Mouse (Mus musculus) left cerebral cortex, postnatal 10 days (tissue): Measurements from ENCODE around the gene Cdh23. TPM values are rescaled to one million over a fixed set of nuclear protein-coding genes. Genes with fewer than 3 reads are reported as not detected.

ENCODE experiments used
- DNase-seq, 2 experiments: peaks; one replicate each; pipeline ENCODE4 v3.0.0; 2021 to 2022; ENCODE audit warnings: low spot score in 2 of 2, mixed read lengths in 1 of 2; ENCODE audit errors: extremely low spot score in 1 of 2
- intact Hi-C: fragments of 180-260 bp; cut with DNase I; formaldehyde crosslinking; loops from one replicate; pipeline ENCODE4 v1.15.1; 2025
- total RNA-seq, 2 experiments: library from RNA; stranded (reverse); gene quantifications; 2 replicates each; pipeline ENCODE4 v1.2.3; 2021

Gene Cdh23
- total RNA-seq, 2 experiments from 2014 or later = 2.1 TPM

DNA sequence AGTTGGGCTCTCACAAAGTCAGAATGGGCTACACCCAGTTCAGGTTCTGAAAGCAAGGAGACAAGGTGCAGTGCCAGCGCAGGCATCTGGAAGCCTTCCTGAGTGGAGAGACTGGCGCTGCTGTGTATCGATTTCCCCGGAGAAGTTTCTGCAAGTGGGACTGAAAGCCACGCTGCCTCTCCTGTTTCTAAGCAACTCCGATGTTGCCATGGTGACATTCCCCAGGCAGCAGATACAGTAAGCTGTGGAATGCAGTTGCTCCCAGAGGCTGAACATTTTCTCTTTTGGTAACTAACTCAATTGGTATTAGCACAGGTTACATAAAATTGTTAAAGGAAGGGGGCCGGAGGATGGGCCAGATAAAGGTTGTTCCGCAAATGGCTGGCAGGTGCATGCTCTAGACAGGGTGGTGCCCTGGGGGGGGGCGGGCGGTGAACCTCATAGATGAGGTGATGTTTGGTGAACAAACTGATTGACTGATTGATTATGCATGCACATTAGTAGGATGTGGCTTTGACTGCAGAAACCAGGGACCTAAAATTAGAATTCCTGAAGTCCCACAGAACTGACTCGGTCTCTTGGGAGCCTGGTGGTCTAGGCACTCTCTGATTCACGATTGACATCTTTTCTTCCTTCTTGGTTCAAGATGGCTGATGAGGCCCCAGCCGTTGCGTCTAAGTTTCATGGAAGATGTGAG is 410.5 kb downstream of the Cdh23 start:
- intact Hi-C loops = no loop called here
- peak; percentile 81 to 90 for DNase-seq

DNA sequence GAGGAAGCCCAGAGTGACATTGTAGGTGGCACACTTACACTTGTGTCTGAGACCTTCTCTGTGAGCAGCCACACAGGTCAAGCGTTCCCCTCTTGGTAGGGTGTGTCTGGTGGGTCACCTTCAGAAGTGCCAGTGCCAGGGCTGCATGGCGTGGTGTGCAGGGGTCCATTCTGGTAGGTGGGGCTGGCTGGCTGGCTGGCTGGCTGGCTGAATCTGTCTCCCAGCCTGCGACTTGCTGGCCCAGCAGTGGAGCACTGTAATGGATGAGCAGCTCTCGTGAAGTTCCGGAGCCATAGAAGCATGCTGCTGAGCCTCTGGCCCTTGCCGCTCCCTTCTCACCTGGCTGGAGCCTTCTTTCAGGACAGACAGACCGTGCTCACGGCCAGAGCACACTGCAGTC is 411.1 kb downstream of the Cdh23 start:
- intact Hi-C loops = no loop called here
- no peak for DNase-seq

DNA sequence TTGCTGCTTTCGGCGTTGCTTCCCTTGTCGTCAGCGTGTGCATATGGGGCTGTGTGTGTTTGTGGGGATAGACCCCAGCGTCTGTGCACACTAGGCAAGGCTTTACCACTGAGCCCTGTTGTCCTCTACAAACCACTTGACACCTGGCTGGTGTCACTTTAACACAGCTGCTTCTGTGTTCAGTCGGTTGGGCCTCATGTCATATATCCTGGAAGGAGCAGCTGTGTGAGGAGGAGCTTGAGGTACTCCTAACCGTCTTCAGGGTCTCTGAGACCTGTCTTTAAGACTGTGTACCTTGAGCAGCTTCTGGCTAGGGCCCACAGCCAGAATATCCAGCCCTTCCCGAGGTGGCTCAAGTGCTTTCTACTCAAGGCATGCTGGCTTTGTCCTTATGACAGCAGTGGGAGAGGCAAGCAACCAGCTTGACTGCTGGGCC is 411.6 kb downstream of the Cdh23 start:
- no peak for DNase-seq
- intact Hi-C loops = no loop called here

- no peak for DNase-seq
- intact Hi-C loops = no loop called here
These were observed 412.0 kb downstream of the Cdh23 start for GRCm38 (mm10) chr10:60284248-60284647.

- intact Hi-C loops = no loop called here
- no peak for DNase-seq
These were observed 413.9 kb downstream of the Cdh23 start for GRCm38 (mm10) chr10:60282116-60283014.

- intact Hi-C loops = no loop called here
- DNase-seq = no peak
These were observed 414.7 kb downstream of the Cdh23 start for GRCm38 (mm10) chr10:60281571-60282050.

DNA sequence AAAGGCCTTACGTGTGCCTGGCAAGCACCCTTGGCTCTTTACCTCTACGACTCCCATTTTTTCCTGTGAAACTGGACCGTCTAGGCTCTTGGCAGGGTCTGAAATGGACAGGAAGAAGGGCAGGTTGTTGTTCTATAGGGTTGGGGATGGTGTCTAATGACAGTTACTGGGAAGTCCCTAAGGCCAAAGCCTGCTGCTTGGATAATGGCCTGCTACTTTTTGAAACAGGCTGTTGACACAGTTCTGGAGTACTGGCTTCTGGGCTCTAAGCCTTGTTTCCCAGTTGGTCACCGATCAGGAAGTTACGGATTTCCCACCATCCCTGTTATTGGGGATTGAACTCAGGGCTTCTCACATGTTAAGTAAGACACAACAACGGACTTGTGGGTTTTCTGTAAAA is 415.9 kb downstream of the Cdh23 start:
- intact Hi-C loops = no loop called here
- DNase-seq = no peak

DNA sequence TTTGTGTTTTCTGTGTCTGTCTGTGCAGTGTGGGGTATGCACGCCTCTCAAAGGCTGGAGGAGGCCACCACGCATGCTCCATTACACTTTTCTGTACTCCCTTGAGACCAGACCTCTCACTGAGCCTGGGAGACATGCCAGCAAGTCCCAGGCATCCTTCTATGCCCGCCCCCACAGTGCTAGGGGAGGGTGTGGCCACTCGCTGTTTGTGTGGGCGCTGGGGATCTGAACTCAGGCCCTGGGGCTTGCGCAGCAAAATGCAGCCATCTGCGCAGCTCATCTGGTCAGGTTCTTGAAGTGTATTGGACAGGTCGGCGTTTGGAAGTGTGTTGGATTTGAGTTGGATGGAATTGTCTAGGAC is 416.4 kb downstream of the Cdh23 start:
- peak; percentile 53 to 83 for DNase-seq
- intact Hi-C loops = no loop called here

DNA sequence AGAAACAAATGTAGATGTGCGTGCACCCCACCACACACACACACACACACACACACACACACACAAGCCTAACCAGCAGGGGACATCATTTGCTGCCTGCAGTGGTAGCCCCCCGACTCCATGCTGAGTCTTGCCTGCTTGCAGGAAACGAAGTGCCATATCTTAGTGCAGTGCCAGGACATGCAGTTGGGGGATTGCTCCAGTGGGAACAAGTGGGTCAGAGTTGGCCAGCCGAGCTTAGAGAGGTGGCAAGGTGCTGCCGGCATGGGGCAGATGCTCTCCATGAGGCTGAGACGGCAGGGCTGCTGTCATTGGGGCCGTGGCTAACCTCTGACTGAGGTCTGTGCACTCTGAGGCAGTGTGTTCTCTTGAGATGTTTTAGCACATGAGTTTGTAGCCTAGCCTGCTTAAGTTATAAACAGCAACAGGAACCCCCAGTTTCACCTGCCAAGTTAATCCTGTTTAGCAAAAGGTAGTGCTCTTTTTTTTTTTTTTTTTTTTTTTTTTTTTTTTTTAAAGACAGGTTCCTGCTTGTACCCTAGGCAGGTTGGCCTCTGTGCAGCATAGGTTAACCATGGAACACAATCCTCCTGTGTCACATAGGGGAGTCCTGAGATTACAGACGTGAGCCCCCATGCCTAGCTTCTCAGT is 416.9 kb downstream of the Cdh23 start:
- no peak for DNase-seq
- intact Hi-C loops = no loop called here

DNA sequence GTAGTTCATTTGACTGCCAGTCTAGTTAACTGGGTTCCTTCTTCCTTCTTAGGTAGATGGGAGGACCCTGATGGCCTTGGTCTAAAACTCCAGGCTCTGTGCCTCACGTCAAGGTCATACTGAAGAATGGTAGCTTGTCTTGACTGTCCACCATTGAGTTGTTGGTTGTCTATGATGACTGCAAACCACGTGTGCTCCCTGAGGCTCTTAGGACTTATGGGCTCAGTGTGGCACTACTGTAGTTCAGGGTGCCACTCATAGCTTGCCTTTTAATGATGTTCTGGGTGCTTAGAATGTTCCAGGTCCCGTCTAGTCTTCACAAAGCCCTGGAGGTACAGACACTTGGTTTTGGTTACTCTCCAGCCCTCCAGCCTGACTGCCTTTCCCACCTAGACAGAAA is 417.5 kb downstream of the Cdh23 start:
- intact Hi-C loops = no loop called here
- no peak for DNase-seq

GRCm38 (mm10) chr10:60278006-60278399 is 418.3 kb downstream of the Cdh23 start:
- no peak for DNase-seq
- intact Hi-C loops = no loop called here

DNA sequence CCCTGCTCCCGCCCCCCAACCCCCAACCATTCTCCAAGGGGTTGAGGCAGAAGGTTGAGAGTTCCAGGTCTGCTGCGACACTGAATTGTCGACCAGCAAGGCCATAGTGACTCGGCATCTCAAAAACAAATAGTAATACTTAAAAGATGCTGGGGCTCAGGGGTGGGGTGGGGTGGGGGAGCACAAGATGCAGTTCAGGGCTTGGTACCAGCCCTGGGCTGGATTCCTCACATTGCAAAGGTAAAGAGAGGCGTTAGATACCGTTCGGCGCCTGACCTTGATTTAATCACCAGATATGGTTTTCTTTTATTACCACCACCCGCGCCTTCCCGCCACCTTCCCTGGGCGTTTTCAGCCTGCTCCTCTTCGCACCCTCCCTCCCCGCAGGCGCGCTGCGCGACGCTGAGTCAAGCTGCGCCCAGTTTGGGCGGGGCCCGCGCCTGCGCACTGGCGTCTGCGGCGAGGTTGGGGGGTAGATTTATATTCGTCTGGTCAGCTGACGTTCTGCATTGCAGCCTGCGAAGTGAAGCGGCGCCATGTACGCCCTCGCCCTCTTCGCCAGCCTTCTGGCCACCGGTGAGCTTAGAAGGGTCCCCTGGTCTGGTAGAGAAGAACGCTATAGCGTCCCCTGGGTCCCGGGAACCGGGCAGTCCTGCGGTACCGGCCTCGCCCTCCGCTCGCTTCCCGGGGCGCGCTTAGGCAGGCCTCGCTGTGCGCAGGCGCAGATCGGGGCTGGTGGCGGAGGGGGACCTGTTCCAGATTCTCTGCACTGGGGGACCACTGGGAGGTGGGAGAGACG is 418.9 kb downstream of the Cdh23 start, which contains the start of gene Psap:
TSS of gene Psap (plus strand) at position 421 of the 799 bp plus-strand sequence.
- DNase-seq = peak; percentile 89 to 96
- intact Hi-C loops = no loop called here

GRCm38 (mm10) chr10:60273382-60273781 is 422.9 kb downstream of the Cdh23 start:
- intact Hi-C loops = no loop called here

DNA sequence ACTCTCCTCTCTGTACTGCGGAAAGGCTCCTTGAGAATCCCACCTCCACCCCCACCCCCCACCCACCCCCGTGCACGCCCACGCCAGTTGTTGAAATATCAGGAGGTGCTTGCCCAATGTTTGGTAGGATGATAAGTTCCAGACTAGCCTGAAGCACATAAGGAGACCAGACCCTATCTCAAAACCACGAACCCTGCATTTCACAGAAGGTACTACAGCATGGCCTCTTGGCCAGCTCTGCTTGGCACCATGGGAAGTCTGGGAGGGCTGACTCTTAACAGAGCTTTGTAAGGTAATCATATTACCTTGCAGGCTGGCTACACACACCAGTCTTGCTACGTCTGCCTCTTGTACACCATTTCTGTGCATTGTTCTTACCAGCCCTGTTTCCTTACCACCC is 424.0 kb downstream of the Cdh23 start:
- intact Hi-C loops = no loop called here
- DNase-seq = no peak

More at GRCm38 (mm10) chr10:60273382-60273781, 422.9 kb downstream of the Cdh23 start:
- DNase-seq = no peak

DNA sequence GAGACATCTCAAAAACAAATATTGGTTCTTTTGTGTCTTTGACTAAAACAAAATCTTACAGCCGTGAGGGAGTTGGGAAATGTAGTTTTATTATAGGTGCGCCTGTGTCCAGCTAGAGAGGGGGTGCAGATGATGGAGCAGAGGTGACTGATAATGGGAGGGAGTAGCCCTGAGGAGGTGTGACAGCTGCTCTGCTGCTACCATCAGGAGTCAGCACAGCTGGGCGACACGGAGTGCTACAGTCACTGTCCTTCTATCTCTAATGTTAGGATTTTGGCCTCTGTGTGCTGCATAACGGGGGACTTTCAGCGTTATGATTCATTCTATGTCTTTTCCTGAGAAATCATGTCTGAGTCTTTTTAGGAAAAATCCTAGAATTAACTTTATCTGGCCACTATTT is 425.3 kb downstream of the Cdh23 start:
- no peak for DNase-seq
- intact Hi-C loops = no loop called here

DNA sequence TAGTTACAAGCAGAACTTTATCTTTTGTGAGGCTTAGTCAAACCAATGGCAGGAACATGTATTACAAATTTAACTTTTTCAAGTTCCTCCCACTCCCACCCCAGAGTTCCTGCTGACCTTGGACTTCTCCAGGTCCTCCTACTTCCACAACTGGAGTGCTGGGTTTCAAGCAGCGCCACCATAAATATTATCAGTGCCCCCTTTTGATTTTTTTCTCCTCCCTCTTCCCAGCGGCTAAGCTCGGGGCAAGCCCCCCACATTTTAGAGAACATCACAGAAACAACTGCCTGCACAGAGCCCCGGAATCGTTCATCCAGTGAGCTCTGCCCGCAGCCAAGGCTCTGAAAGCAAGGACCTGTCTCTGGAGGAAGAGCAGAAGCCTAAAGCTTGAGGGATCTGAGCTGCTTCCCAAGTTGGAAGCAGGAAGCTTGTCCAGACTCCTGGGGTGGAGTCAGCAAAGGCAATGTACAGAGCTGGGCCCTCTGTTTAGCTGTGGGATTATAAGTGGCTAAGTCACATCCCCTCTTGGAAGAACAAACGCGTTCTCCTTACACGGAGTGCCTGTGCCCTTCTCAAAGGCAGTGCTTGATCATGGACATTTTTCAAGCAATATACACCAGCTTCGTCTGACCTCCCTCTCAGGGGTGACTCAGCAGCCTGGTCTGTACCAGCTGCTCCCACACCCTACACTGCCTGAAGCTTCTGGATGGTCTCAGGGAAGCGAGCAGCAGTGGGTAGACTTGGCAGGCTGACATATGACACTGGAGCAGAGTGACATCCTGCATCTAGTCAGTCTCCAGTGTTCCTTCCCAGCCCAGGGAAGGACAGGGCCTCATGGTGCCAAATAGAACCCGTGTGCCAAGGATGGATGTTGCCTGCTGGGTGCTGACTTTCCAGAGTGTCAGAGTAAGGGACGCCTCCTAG is 426.9 kb downstream of the Cdh23 start:
- intact Hi-C loops = no loop called here
- DNase-seq = no peak

DNA sequence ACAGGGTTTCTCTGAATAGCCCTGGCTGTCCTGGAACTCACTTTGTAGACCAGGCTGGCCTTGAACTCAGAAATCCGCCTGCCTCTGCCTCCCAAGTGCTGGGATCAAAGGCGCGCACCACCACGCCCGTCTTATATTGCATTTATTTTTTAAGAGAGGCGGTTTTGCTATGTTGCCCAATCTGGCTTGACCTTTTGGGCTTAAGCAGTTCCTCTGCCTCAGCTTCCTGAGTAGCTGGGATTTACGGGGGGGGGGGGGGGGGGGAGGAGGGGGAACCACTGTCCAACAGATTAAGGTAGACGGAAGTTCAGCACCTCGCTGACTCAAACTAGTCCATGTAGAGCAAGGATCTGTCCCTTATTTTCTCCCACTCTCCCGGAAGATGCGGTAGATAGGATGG is 427.6 kb downstream of the Cdh23 start:
- no peak for DNase-seq
- intact Hi-C loops = no loop called here
